Mouse (Mus musculus) midbrain, embryonic 16.5 days (tissue): Measurements from ENCODE around the gene 2310022B05Rik. TPM values are rescaled to one million over a fixed set of nuclear protein-coding genes. Genes with fewer than 3 reads are reported as not detected.

Experiments
- ATAC-seq: fragments of 200-750 bp; cut with Nextera tagmentation; 2 replicates; pipeline ENCODE4 v1.8.0; 2017; ENCODE audit warnings: moderate TSS enrichment
- H3K27ac ChIP-seq: fragments of 300-500 bp; sonication (generic); 2 replicates; pipeline ENCODE4 v1.5.1; 2014; ENCODE audit warnings: mild to moderate bottlenecking, low read length, mixed read lengths
- H3K27me3 ChIP-seq: fragments of 300-500 bp; sonication (generic); 2 replicates; pipeline ENCODE4 v1.6.1; 2014; ENCODE audit warnings: low read depth, low read length, mixed read lengths; ENCODE audit not compliant: control insufficient read depth, insufficient read depth
- H3K36me3 ChIP-seq: fragments of 300-500 bp; sonication (generic); 2 replicates; pipeline ENCODE4 v1.6.1; 2014; ENCODE audit warnings: mild to moderate bottlenecking, low read length, moderate library complexity, mixed read lengths; ENCODE audit not compliant: control insufficient read depth, insufficient read depth
- H3K4me1 ChIP-seq: fragments of 300-500 bp; sonication (generic); 2 replicates; pipeline ENCODE4 v1.6.1; 2014; ENCODE audit warnings: mild to moderate bottlenecking, low read length, mixed read lengths; ENCODE audit not compliant: control insufficient read depth, insufficient read depth
- H3K4me2 ChIP-seq: fragments of 300-500 bp; sonication (generic); 2 replicates; pipeline ENCODE4 v1.6.1; 2014; ENCODE audit warnings: mild to moderate bottlenecking, low read length, mixed read lengths
- H3K4me3 ChIP-seq: fragments of 300-500 bp; sonication (generic); 2 replicates; pipeline ENCODE4 v1.5.1; 2014; ENCODE audit warnings: low read depth, mild to moderate bottlenecking, low read length, moderate library complexity, mixed read lengths
- H3K9ac ChIP-seq: fragments of 300-500 bp; sonication (generic); 2 replicates; pipeline ENCODE4 v1.6.1; 2014; ENCODE audit warnings: low read depth, low read length, mixed read lengths
- H3K9me3 ChIP-seq: fragments of 300-500 bp; sonication (generic); replicated peaks from 2 replicates; pipeline ENCODE4 v1.6.1; 2014; ENCODE audit warnings: mild to moderate bottlenecking, low read length, mixed read lengths; ENCODE audit not compliant: control insufficient read depth, poor library complexity, severe bottlenecking
- WGBS: fragments of 180-500 bp; shearing (Covaris S2); extraction: QIAGEN DNeasy Blood & Tissue Kit; methylation state at CpG from one replicate; pipeline ENCODE4 v1.1.7; 2014; 5-methylcytosine and 5-hydroxymethylcytosine counted together
- polyA plus RNA-seq: library from polyadenylated mRNA; unstranded; fragments of >200 nt; fragmentation: Nextera tagmentation; extraction: Ambion mirVana; gene quantifications from 2 replicates; pipeline ENCODE4 v1.2.1, GENCODE M21; 2015

Gene 2310022B05Rik
- polyA plus RNA-seq, 1 experiment from 2014 or later = 24.2 TPM

- H3K4me2 ChIP-seq = no peak overlapping the region
- no peaks in the 10 kb centered on the region for H3K27me3 ChIP-seq
- no peak overlapping the region for H3K9ac ChIP-seq
- no peak for ATAC-seq
- H3K9me3 ChIP-seq = no peaks in the 10 kb centered on the region
- H3K27ac ChIP-seq = no peak overlapping the region
- H3K4me3 ChIP-seq = no peak overlapping the region
- H3K4me1 ChIP-seq = no peaks in the 10 kb centered on the region
- H3K36me3 ChIP-seq = no peaks in the 10 kb centered on the region
- WGBS = 83% methylated on average over 4 of the region's 4 CpGs
These were observed 73.8 kb downstream of the 2310022B05Rik start for GRCm38 (mm10) chr8:124589393-124589792.

DNA sequence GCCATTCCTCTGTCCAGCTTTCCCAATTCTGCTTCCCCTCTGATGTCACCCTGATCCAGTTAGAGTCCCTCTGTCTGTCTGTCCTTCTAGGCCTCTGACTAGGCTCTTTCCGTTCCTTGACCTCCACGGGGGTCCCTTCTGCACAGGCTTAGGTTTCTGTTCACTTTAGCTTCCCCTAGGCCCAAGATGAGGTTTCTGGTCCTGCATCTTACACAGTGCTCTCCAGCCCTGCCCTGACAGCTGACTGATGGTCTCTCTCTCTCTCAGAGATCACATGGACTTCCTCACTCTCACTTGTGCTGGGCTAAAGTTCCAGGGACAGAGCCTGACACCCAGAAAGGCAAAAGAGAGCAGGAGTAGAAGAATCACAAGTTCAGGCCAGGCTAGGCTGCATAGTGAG, 76.6 kb downstream of the 2310022B05Rik start:
- Histone ChIP-seq H3K4me1 (no peaks in the 10 kb centered on the region), H3K4me2 (no peak overlapping the region), H3K4me3 (no peak overlapping the region), H3K27ac (no peak overlapping the region), H3K9me3 (no peaks in the 10 kb centered on the region), H3K9ac (no peak overlapping the region), H3K36me3 (no peaks in the 10 kb centered on the region), H3K27me3 (no peaks in the 10 kb centered on the region)
- WGBS = 86% methylated on average over 2 of the region's 2 CpGs
- ATAC-seq = no peak

Other genes starting within 250 kb of the 2310022B05Rik start
- 12.2 and 13.7 TPM in 2 replicates for gene Pgbd5, start 223.7 kb downstream of the 2310022B05Rik start, polyA plus RNA-seq
- gene Cog2, start 142.6 kb downstream of the 2310022B05Rik start, polyA plus RNA-seq = 33.0 and 34.5 TPM in 2 replicates
- gene Agt, start 93.7 kb downstream of the 2310022B05Rik start, polyA plus RNA-seq = 1.5 and 10.1 TPM in 2 replicates
- gene Capn9, start 87.3 kb downstream of the 2310022B05Rik start, polyA plus RNA-seq = 0.17 and 0.20 TPM in 2 replicates
- gene Ttc13, start 58.6 kb upstream of the 2310022B05Rik start, polyA plus RNA-seq = 64.6 and 66.2 TPM in 2 replicates
- gene Arv1, start 58.8 kb upstream of the 2310022B05Rik start, polyA plus RNA-seq = 34.8 and 36.0 TPM in 2 replicates
- 0.26 and 0.40 TPM in 2 replicates for gene Fam89a, start 88.5 kb upstream of the 2310022B05Rik start, polyA plus RNA-seq
- gene Trim67, start 129.7 kb upstream of the 2310022B05Rik start, polyA plus RNA-seq = 28.0 and 29.5 TPM in 2 replicates
- 70.7 and 74.1 TPM in 2 replicates for gene Gnpat, start 199.7 kb upstream of the 2310022B05Rik start, polyA plus RNA-seq
- 25.5 and 27.3 TPM in 2 replicates for gene 2810004N23Rik, start 199.8 kb upstream of the 2310022B05Rik start, polyA plus RNA-seq
- gene Exoc8, start 234.3 kb upstream of the 2310022B05Rik start, polyA plus RNA-seq = 14.1 and 15.3 TPM in 2 replicates
- 9.0 and 9.4 TPM in 2 replicates for gene Sprtn, start 234.5 kb upstream of the 2310022B05Rik start, polyA plus RNA-seq